Mouse (Mus musculus): Measurements from ENCODE around the gene Atat1. TPM values are rescaled to one million over a fixed set of nuclear protein-coding genes. Genes with fewer than 3 reads are reported as not detected.
A peak's percentile ranks its signal among the peaks of the same experiment; 100 is the strongest.

The Atat1 gene
- polyA plus RNA-seq, 1 experiment from 2014 or later, result 9.3 TPM

GRCm38 (mm10) chr17:35870884-35871696 is 38.8 kb downstream of the Atat1 start:
- WGBS (ENCODE audit: insufficient replicate concordance), result 33% methylated on average over 8 of the region's 8 CpGs
- H3K36me3 ChIP-seq, result peaks cover 15% of the 10 kb centered on the region
- DNase-seq (no peak), ATAC-seq (ENCODE audit: low read depth) (no peak)
- H3K4me3 ChIP-seq (replicated peaks), result peak overlapping the region; percentile 57
- H3K4me1 ChIP-seq (replicated peaks), result peaks cover 73% of the 10 kb centered on the region
- 0 out of 2 replicates have a peak, but pooled peaks cover 3% of the 10 kb centered on the region for H3K9me3 ChIP-seq (replicated peaks)
- H3K4me2 ChIP-seq, result peak overlapping the region; percentile 86
- H3K9ac ChIP-seq, result no peak overlapping the region
- H3K27me3 ChIP-seq, result peaks cover 45% of the 10 kb centered on the region
- H3K27ac ChIP-seq, result peak overlapping the region; percentile 87

- Histone ChIP-seq H3K27me3 (peaks cover 53% of the 10 kb centered on the region), H3K27ac (peak overlapping the region; percentile 87), H3K9me3 (replicated peaks) (0 out of 2 replicates have a peak, but pooled peaks cover 3% of the 10 kb centered on the region), H3K4me2 (peak overlapping the region; percentile 86), H3K4me1 (replicated peaks) (peaks cover 81% of the 10 kb centered on the region), H3K36me3 (peaks cover 15% of the 10 kb centered on the region), H3K9ac (no peak overlapping the region), H3K4me3 (replicated peaks) (peak overlapping the region; percentile 57)
- ATAC-seq (ENCODE audit: low read depth), result peak; percentile 22; the same call in 1 of the 2 replicates
- WGBS (ENCODE audit: insufficient replicate concordance), result 20% methylated on average over 9 of the region's 9 CpGs
- no peak for DNase-seq
These were observed 39.6 kb downstream of the Atat1 start for GRCm38 (mm10) chr17:35870151-35870883.

DNA sequence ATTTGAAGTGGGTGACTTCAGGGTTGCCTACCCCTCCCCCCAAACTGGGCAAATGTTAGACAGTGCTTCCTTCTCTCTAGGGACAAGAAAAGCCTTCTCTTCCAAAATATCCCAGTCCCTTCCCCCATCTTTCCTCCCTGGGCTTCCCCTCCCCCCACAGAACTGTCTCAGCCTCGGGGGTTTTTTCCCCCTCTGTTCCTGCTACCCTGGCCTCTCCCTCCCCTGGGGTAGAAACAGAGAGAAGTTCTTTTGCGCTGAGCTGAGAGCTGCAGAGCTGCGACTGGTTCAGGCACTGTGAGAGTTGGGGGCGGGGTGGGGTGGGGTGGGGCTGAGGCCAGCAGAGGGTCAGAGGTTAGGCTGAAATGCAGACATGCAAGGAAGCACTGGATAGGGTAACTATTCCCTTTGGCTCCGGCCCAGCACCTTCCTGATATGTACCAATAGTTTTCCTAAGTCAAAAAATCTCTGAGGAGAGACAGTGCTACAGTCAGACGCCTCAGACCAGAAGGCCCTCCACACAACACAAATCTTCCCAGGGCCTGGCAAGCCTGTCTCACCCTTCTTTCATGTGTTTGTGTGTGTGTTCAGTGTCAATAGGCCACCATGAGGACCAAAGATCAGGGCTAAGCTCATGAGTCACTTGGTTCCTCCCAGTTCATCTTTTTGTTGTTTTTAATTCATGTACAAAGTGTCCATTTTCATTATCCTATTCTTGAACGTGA is 40.4 kb downstream of the Atat1 start:
- WGBS (ENCODE audit: insufficient replicate concordance), result 5% methylated on average over 7 of the region's 7 CpGs

DNA sequence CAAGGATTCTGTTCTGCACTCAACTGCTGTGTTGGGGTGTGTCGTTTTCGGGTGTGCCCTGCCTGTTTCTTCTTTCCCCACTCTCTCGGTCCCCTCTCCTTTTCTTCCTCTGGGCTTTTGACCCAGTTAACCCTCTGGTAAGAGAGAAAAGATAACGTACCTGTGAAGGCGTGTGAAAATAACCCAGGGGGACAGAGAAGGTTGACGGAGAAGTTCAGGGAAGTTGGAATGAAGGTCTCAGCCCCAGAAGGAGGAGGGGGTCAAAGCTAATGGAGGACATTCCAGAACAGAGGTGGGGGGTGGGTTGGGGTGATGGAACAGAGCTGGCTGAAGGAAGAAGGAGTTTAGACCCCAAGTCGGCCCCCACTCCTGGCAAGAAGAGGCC is 40.9 kb downstream of the Atat1 start:
- DNase-seq (no peak), ATAC-seq (ENCODE audit: low read depth) (no peak)
- Histone ChIP-seq H3K27me3 (peaks cover 66% of the 10 kb centered on the region), H3K4me1 (replicated peaks) (peaks cover 81% of the 10 kb centered on the region), H3K4me2 (peak overlapping the region; percentile 86), H3K9me3 (replicated peaks) (0 out of 2 replicates have a peak, but pooled peaks cover 3% of the 10 kb centered on the region), H3K9ac (peak overlapping the region; percentile 69), H3K36me3 (0 out of 2 replicates have a peak, but pooled peaks cover 3% of the 10 kb centered on the region), H3K4me3 (replicated peaks) (peak overlapping the region; percentile 57), H3K27ac (peak overlapping the region; percentile 87)
- WGBS (ENCODE audit: insufficient replicate concordance), result 2% methylated on average over 7 of the region's 7 CpGs

More for the DNA sequence above, 40.4 kb downstream of the Atat1 start:
- Histone ChIP-seq H3K4me3 (replicated peaks) (peak overlapping the region; percentile 57), H3K9me3 (replicated peaks) (0 out of 2 replicates have a peak, but pooled peaks cover 3% of the 10 kb centered on the region), H3K9ac (peak overlapping the region; percentile 69), H3K4me1 (replicated peaks) (peaks cover 84% of the 10 kb centered on the region), H3K27ac (peak overlapping the region; percentile 87), H3K27me3 (peaks cover 61% of the 10 kb centered on the region), H3K36me3 (peaks cover 8% of the 10 kb centered on the region; the same call in 1 of the 2 replicates), H3K4me2 (peak overlapping the region; percentile 86)
- ATAC-seq (ENCODE audit: low read depth) (peak; percentile 34), DNase-seq (no peak)

DNA sequence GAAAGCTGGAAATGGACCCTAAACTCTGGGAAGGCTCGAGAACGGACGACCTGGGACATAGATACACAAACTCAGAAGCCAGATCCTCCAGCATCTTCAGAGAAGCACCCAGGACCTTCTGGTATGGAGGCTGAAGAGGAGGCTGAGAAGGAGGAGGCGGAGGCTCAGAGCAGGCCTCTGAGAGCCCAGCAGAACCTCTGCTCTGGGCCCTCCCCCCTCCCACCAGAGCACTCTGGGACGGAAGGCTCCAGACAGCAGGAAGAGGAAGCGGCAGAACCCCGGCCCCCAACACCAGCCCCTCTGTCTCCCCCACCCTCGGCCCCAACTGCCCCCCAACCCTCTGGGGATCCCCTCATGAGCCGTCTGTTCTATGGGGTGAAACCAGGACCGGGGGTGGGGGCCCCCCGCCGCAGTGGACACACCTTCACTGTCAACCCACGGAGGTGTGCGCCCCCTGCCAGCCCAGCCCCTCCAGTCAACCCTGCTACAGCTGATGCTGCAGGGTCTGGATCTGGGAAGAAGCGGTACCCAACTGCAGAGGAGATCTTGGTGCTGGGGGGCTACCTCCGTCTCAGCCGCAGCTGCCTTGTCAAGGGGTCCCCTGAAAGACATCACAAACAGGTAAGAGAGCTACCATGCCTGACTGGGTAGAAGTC is 41.6 kb downstream of the Atat1 start:
- whole genome bisulfite sequencing (ENCODE audit: insufficient replicate concordance), result 19% methylated on average over 17 of the region's 17 CpGs
- Histone ChIP-seq H3K27ac (peak overlapping the region; percentile 87), H3K36me3 (0 out of 2 replicates have a peak, but pooled peaks cover 3% of the 10 kb centered on the region), H3K27me3 (peaks cover 73% of the 10 kb centered on the region), H3K4me2 (peak overlapping the region; percentile 86), H3K4me1 (replicated peaks) (peaks cover 76% of the 10 kb centered on the region), H3K9ac (peak overlapping the region; percentile 69), H3K9me3 (replicated peaks) (0 out of 2 replicates have a peak, but pooled peaks cover 3% of the 10 kb centered on the region), H3K4me3 (replicated peaks) (peak overlapping the region; percentile 57)
- no peak for ATAC-seq (ENCODE audit: low read depth)
- DNase-seq, result no peak

DNA sequence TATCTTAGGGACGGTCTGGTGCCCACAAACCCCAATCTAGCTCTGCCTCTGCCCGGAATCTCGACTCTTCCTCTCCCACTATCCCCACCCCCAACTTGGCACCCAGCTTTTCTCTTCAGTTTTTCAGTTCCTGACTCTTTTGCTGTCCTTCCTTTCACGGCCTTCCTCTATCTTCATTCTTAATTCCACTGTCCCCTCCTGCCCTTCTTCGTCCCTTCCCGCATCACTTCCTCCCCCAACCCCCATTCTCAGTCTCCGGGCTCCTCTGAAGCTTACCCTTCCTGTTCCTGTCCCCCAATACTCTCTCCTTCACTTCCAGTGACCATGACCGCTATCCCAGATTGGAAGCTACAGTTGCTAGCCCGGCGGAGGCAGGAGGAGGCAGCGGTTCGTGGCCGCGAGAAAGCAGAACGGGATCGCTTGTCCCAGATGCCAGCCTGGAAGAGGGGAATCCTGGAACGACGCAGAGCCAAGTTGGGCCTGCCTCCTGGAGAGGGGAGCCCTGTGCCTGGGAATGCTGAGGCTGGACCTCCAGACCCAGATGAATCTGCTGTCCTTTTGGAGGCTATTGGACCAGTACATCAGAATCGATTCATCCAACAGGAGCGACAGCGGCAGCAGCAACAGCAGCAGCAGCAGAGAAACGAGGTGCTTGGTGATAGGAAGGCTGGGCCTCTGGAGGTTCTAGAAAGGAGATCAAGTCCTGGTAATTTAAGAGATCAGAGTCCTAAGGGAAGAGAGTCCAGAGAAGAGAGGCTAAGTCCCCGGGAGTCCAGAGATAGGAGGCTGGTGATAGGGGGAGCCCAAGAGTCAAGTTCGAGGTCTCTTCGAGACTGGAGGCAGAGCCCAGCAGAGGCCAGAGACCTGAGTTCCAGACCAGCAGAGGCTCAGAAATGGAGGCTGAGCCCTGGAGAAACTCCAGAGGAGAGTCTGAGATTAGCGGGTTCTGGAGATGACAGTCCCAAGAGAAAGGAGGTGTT is 42.7 kb downstream of the Atat1 start:
- ATAC-seq (ENCODE audit: low read depth) (no peak), DNase-seq (no peak)
- Histone ChIP-seq H3K4me2 (peak overlapping the region; percentile 86), H3K27ac (peak overlapping the region; percentile 87), H3K4me1 (replicated peaks) (peaks cover 68% of the 10 kb centered on the region), H3K4me3 (replicated peaks) (peak overlapping the region; percentile 57), H3K36me3 (0 out of 2 replicates have a peak, but pooled peaks cover 3% of the 10 kb centered on the region), H3K27me3 (peaks cover 76% of the 10 kb centered on the region), H3K9ac (peak overlapping the region; percentile 69), H3K9me3 (replicated peaks) (0 out of 2 replicates have a peak, but pooled peaks cover 3% of the 10 kb centered on the region)
- 6% methylated on average over 26 of the region's 26 CpGs for WGBS (ENCODE audit: insufficient replicate concordance)

GRCm38 (mm10) chr17:35866281-35866831 is 43.5 kb downstream of the Atat1 start:
- H3K4me1 ChIP-seq (replicated peaks), result peaks cover 74% of the 10 kb centered on the region
- H3K9me3 ChIP-seq (replicated peaks), result 0 out of 2 replicates have a peak, but pooled peaks cover 2% of the 10 kb centered on the region
- DNase-seq (no peak), ATAC-seq (ENCODE audit: low read depth) (no peak)
- peak overlapping the region; percentile 87 for H3K27ac ChIP-seq
- peaks cover 76% of the 10 kb centered on the region for H3K27me3 ChIP-seq
- 0% methylated on average over 24 of the region's 38 CpGs for WGBS (ENCODE audit: insufficient replicate concordance)
- H3K4me3 ChIP-seq (replicated peaks), result peak overlapping the region; percentile 57
- peak overlapping the region; percentile 86 for H3K4me2 ChIP-seq
- H3K36me3 ChIP-seq, result 0 out of 2 replicates have a peak, but pooled peaks cover 1% of the 10 kb centered on the region
- H3K9ac ChIP-seq, result peak overlapping the region; percentile 69

DNA sequence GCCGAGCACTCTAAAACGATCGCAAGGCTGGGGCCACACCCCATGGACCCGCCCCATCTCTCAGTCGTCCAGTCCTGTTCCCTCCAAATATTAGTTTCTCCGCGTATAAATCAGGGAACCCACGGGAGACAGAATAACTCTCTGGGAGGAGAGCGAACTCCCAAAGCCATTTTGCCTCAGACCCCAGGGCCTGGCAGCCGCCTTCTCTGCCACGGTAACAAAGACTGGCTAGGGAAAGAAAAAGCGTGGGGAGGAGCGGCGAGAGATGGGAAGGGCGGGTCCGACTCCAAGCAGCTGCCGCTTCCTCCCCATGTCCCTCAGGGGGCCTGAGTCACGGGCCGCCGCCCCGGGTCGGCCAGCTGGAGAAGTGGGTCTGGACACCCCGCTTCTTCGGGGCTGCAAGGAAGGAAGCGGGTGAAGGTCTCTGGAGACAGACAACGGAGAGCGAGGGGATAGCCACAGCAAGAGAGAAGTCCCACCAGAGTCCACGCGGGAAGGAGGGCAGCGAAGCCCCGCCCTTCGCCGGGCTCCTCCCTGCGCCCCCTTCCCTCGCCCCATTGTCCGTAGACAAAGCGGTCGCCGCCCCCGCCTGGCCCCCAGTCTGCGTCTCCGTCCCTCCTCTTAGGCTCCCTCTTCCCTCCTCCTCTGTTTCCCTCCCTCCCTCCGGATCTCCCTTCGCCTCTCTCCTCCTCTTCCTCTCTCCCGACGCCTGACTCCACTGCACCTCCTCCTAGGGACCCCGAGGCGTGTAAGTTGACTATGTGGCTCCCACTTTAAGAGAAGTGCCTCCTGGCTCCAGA is 44.2 kb downstream of the Atat1 start, which contains the start of gene Ppp1r18:
TSS of gene Ppp1r18 (plus strand) at position 113 of the 800 bp plus-strand sequence.
- DNase-seq (peak; percentile 32), ATAC-seq (ENCODE audit: low read depth) (no peak)
- under 1% methylated on average over 43 of the region's 48 CpGs for WGBS (ENCODE audit: insufficient replicate concordance)
- Histone ChIP-seq H3K27me3 (peaks cover 76% of the 10 kb centered on the region), H3K4me3 (replicated peaks) (peak within 1 kb of the TSS; percentile 57), H3K36me3 (no peaks in the 10 kb centered on the region), H3K9ac (peak within 1 kb of the TSS; percentile 69), H3K4me2 (peak within 1 kb of the TSS; percentile 86), H3K27ac (peak within 1 kb of the TSS; percentile 87), H3K9me3 (replicated peaks) (no peaks in the 10 kb centered on the region), H3K4me1 (replicated peaks) (peaks cover 75% of the 10 kb centered on the region)

Measured in liver, embryonic 13.5 days (tissue).